Mouse (Mus musculus): Measurements from ENCODE around the gene Tmem268. TPM values are rescaled to one million over a fixed set of nuclear protein-coding genes. Genes with fewer than 3 reads are reported as not detected.

Gene Tmem268
- polyA plus RNA-seq, 1 experiment from 2014 or later, result 9.0 TPM

- H3K4me1 ChIP-seq (replicated peaks; ENCODE audit: control insufficient read depth, insufficient read depth, low read length), result no peaks in the 10 kb centered on the region
- WGBS, result 65% methylated on average over 5 of the region's 5 CpGs
- no peak for DNase-seq (ENCODE audit: low spot score)
- ATAC-seq (replicated peaks; ENCODE audit: low FRiP score), result no peak
- H3K27ac ChIP-seq (ENCODE audit: low read depth, low read length), result no peak overlapping the region
- no peaks in the 10 kb centered on the region; the same call in 1 of the 2 replicates for H3K9me3 ChIP-seq (ENCODE audit: control insufficient read depth, low read length)
- H3K36me3 ChIP-seq (ENCODE audit: control insufficient read depth, insufficient read depth, low read length), result peaks cover 4% of the 10 kb centered on the region; the same call in 1 of the 2 replicates
- H3K4me3 ChIP-seq (ENCODE audit: low read depth, low read length), result no peak overlapping the region
- H3K9ac ChIP-seq (ENCODE audit: low read depth, low read length), result no peak overlapping the region
- no peak overlapping the region for H3K4me2 ChIP-seq
- H3K27me3 ChIP-seq (replicated peaks; ENCODE audit: control insufficient read depth, insufficient read depth, low read length), result no peaks in the 10 kb centered on the region
Measured at GRCm38 (mm10) chr4:63582580-63582979, 24.0 kb downstream of the Tmem268 start.

GRCm38 (mm10) chr4:63585216-63585615 is 26.6 kb downstream of the Tmem268 start:
- Histone ChIP-seq H3K9me3 (ENCODE audit: control insufficient read depth, low read length) (no peaks in the 10 kb centered on the region), H3K9ac (ENCODE audit: low read depth, low read length) (no peak overlapping the region), H3K4me2 (no peak overlapping the region), H3K4me3 (ENCODE audit: low read depth, low read length) (no peak overlapping the region), H3K36me3 (ENCODE audit: control insufficient read depth, insufficient read depth, low read length) (no peaks in the 10 kb centered on the region; the same call in 1 of the 2 replicates), H3K4me1 (replicated peaks; ENCODE audit: control insufficient read depth, insufficient read depth, low read length) (no peaks in the 10 kb centered on the region), H3K27me3 (replicated peaks; ENCODE audit: control insufficient read depth, insufficient read depth, low read length) (no peaks in the 10 kb centered on the region), H3K27ac (ENCODE audit: low read depth, low read length) (no peak overlapping the region)
- ATAC-seq (replicated peaks; ENCODE audit: low FRiP score), result no peak
- no peak for DNase-seq (ENCODE audit: low spot score)
- WGBS, result 90% methylated on average over 10 of the region's 10 CpGs

- Histone ChIP-seq H3K4me2 (no peak overlapping the region), H3K27ac (ENCODE audit: low read depth, low read length) (no peak overlapping the region), H3K27me3 (replicated peaks; ENCODE audit: control insufficient read depth, insufficient read depth, low read length) (no peaks in the 10 kb centered on the region), H3K9ac (ENCODE audit: low read depth, low read length) (no peak overlapping the region), H3K4me1 (replicated peaks; ENCODE audit: control insufficient read depth, insufficient read depth, low read length) (no peaks in the 10 kb centered on the region), H3K9me3 (ENCODE audit: control insufficient read depth, low read length) (no peaks in the 10 kb centered on the region), H3K4me3 (ENCODE audit: low read depth, low read length) (no peak overlapping the region), H3K36me3 (ENCODE audit: control insufficient read depth, insufficient read depth, low read length) (no peaks in the 10 kb centered on the region; the same call in 1 of the 2 replicates)
- ATAC-seq (replicated peaks; ENCODE audit: low FRiP score) (no peak), DNase-seq (ENCODE audit: low spot score) (no peak)
- WGBS, result 82% methylated on average over 2 of the region's 2 CpGs
Measured at GRCm38 (mm10) chr4:63586240-63586639, 27.7 kb downstream of the Tmem268 start.

GRCm38 (mm10) chr4:63589987-63590386 is 31.4 kb downstream of the Tmem268 start:
- Histone ChIP-seq H3K4me3 (ENCODE audit: low read depth, low read length) (no peak overlapping the region), H3K4me2 (no peak overlapping the region), H3K9ac (ENCODE audit: low read depth, low read length) (no peak overlapping the region), H3K4me1 (replicated peaks; ENCODE audit: control insufficient read depth, insufficient read depth, low read length) (no peaks in the 10 kb centered on the region; the same call in 1 of the 2 replicates), H3K27ac (ENCODE audit: low read depth, low read length) (no peak overlapping the region), H3K36me3 (ENCODE audit: control insufficient read depth, insufficient read depth, low read length) (no peaks in the 10 kb centered on the region), H3K9me3 (ENCODE audit: control insufficient read depth, low read length) (no peaks in the 10 kb centered on the region), H3K27me3 (replicated peaks; ENCODE audit: control insufficient read depth, insufficient read depth, low read length) (no peaks in the 10 kb centered on the region)
- 61% methylated on average over 7 of the region's 7 CpGs for WGBS
- DNase-seq (ENCODE audit: low spot score), result no peak
- ATAC-seq (replicated peaks; ENCODE audit: low FRiP score), result no peak

GRCm38 (mm10) chr4:63590538-63590937 is 32.0 kb downstream of the Tmem268 start:
- Histone ChIP-seq H3K9ac (ENCODE audit: low read depth, low read length) (no peak overlapping the region), H3K36me3 (ENCODE audit: control insufficient read depth, insufficient read depth, low read length) (no peaks in the 10 kb centered on the region), H3K9me3 (ENCODE audit: control insufficient read depth, low read length) (no peaks in the 10 kb centered on the region), H3K27ac (ENCODE audit: low read depth, low read length) (no peak overlapping the region), H3K4me2 (no peak overlapping the region), H3K27me3 (replicated peaks; ENCODE audit: control insufficient read depth, insufficient read depth, low read length) (no peaks in the 10 kb centered on the region), H3K4me3 (ENCODE audit: low read depth, low read length) (no peak overlapping the region), H3K4me1 (replicated peaks; ENCODE audit: control insufficient read depth, insufficient read depth, low read length) (no peaks in the 10 kb centered on the region; the same call in 1 of the 2 replicates)
- ATAC-seq (replicated peaks; ENCODE audit: low FRiP score) (no peak), DNase-seq (ENCODE audit: low spot score) (no peak)
- 73% methylated on average over 4 of the region's 4 CpGs for WGBS

- Histone ChIP-seq H3K36me3 (ENCODE audit: control insufficient read depth, insufficient read depth, low read length) (no peaks in the 10 kb centered on the region), H3K9me3 (ENCODE audit: control insufficient read depth, low read length) (no peaks in the 10 kb centered on the region), H3K27ac (ENCODE audit: low read depth, low read length) (no peak overlapping the region), H3K4me2 (no peak overlapping the region), H3K9ac (ENCODE audit: low read depth, low read length) (no peak overlapping the region), H3K4me1 (replicated peaks; ENCODE audit: control insufficient read depth, insufficient read depth, low read length) (no peaks in the 10 kb centered on the region; the same call in 1 of the 2 replicates), H3K27me3 (replicated peaks; ENCODE audit: control insufficient read depth, insufficient read depth, low read length) (no peaks in the 10 kb centered on the region), H3K4me3 (ENCODE audit: low read depth, low read length) (no peak overlapping the region)
- ATAC-seq (replicated peaks; ENCODE audit: low FRiP score) (no peak), DNase-seq (ENCODE audit: low spot score) (no peak)
- 61% methylated on average over 5 of the region's 5 CpGs for WGBS
Measured at GRCm38 (mm10) chr4:63594459-63595110, 36.0 kb downstream of the Tmem268 start.

GRCm38 (mm10) chr4:63595259-63595658 is 36.7 kb downstream of the Tmem268 start:
- Histone ChIP-seq H3K36me3 (ENCODE audit: control insufficient read depth, insufficient read depth, low read length) (no peaks in the 10 kb centered on the region), H3K27me3 (replicated peaks; ENCODE audit: control insufficient read depth, insufficient read depth, low read length) (no peaks in the 10 kb centered on the region), H3K27ac (ENCODE audit: low read depth, low read length) (no peak overlapping the region), H3K4me1 (replicated peaks; ENCODE audit: control insufficient read depth, insufficient read depth, low read length) (no peaks in the 10 kb centered on the region; the same call in 1 of the 2 replicates), H3K9ac (ENCODE audit: low read depth, low read length) (no peak overlapping the region), H3K4me2 (no peak overlapping the region), H3K9me3 (ENCODE audit: control insufficient read depth, low read length) (no peaks in the 10 kb centered on the region), H3K4me3 (ENCODE audit: low read depth, low read length) (no peak overlapping the region)
- ATAC-seq (replicated peaks; ENCODE audit: low FRiP score) (no peak), DNase-seq (ENCODE audit: low spot score) (no peak)
- 52% methylated on average over 10 of the region's 10 CpGs for WGBS

GRCm38 (mm10) chr4:63596010-63596409 is 37.4 kb downstream of the Tmem268 start:
- no peaks in the 10 kb centered on the region for H3K27me3 ChIP-seq (replicated peaks; ENCODE audit: control insufficient read depth, insufficient read depth, low read length)
- ATAC-seq (replicated peaks; ENCODE audit: low FRiP score), result no peak
- no peak for DNase-seq (ENCODE audit: low spot score)
- WGBS, result 88% methylated on average over 4 of the region's 4 CpGs
- H3K4me1 ChIP-seq (replicated peaks; ENCODE audit: control insufficient read depth, insufficient read depth, low read length), result no peaks in the 10 kb centered on the region; the same call in 1 of the 2 replicates
- H3K4me3 ChIP-seq (ENCODE audit: low read depth, low read length), result no peak overlapping the region
- H3K9ac ChIP-seq (ENCODE audit: low read depth, low read length), result no peak overlapping the region
- H3K36me3 ChIP-seq (ENCODE audit: control insufficient read depth, insufficient read depth, low read length), result no peaks in the 10 kb centered on the region
- H3K4me2 ChIP-seq, result no peak overlapping the region
- no peaks in the 10 kb centered on the region for H3K9me3 ChIP-seq (ENCODE audit: control insufficient read depth, low read length)
- no peak overlapping the region for H3K27ac ChIP-seq (ENCODE audit: low read depth, low read length)

GRCm38 (mm10) chr4:63600786-63601185 is 42.2 kb downstream of the Tmem268 start:
- Histone ChIP-seq H3K27me3 (replicated peaks; ENCODE audit: control insufficient read depth, insufficient read depth, low read length) (no peaks in the 10 kb centered on the region), H3K4me2 (no peak overlapping the region), H3K9ac (ENCODE audit: low read depth, low read length) (no peak overlapping the region), H3K27ac (ENCODE audit: low read depth, low read length) (no peak overlapping the region), H3K36me3 (ENCODE audit: control insufficient read depth, insufficient read depth, low read length) (no peaks in the 10 kb centered on the region), H3K9me3 (ENCODE audit: control insufficient read depth, low read length) (no peaks in the 10 kb centered on the region), H3K4me3 (ENCODE audit: low read depth, low read length) (no peak overlapping the region), H3K4me1 (replicated peaks; ENCODE audit: control insufficient read depth, insufficient read depth, low read length) (no peaks in the 10 kb centered on the region)
- WGBS, result 79% methylated on average over 6 of the region's 6 CpGs
- DNase-seq (ENCODE audit: low spot score) (no peak), ATAC-seq (replicated peaks; ENCODE audit: low FRiP score) (no peak)

Data from liver, embryonic 11.5 days (tissue).